Mouse (Mus musculus) stomach, postnatal 0 days (tissue): ENCODE measurements around the gene Fam173b.

Experiments used
- CTCF ChIP-seq: IDR thresholded peaks from 2 replicates; pipeline ENCODE4 v1.5.1; 2016; ENCODE audit warnings: antibody characterized with exemption, low read depth, mild to moderate bottlenecking, moderate library complexity
- EP300 ChIP-seq: optimal IDR thresholded peaks from 2 replicates; pipeline ENCODE3; 2016; ENCODE audit warnings: antibody characterized with exemption

GRCm38 (mm10) chr15:31585238-31585637 lies 16.4 kb upstream of the Fam173b start:
- TF ChIP-seq CTCF (no peak), EP300 (no peak)
